Mouse (Mus musculus): ENCODE results near the gene Clint1. TPM values are rescaled to one million over a fixed set of nuclear protein-coding genes. Genes with fewer than 3 reads are reported as not detected.
A peak's percentile ranks its signal among the peaks of the same experiment; 100 is the strongest.
"Not testable (repeated sequence)": the region's sequence is repeated elsewhere in the genome, so short reads cannot be mapped to it uniquely, and the experiment has no call there.

Clint1 gene
- polyA plus RNA-seq, 1 experiment from 2014 or later: 64.0 TPM

DNA sequence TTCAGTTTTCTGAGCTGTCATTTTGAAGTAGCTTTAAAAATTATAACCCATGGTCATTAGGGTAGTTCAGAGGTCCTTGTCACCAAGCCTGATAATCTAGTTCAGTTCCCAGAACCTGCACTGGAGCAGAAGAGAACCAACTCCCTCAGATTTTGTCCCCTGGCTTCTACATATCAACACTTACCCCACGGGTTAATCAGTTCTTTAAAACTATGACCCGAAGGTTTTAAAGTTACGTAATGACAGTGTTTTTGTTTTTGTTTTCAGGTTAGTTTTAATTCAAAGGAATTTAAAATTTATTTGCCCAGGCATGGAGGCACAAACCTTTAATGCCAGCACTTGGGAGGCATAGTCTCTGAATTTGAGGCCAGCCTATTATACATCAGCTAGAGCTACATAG is 12.6 kb downstream of the Clint1 start:
- ATAC-seq (replicated peaks; ENCODE audit: low FRiP score) (no peak), DNase-seq (ENCODE audit: low spot score) (no peak)
- H3K27ac ChIP-seq (ENCODE audit: low read depth, low read length): no peak overlapping the region
- no peaks in the 10 kb centered on the region for H3K36me3 ChIP-seq (ENCODE audit: control insufficient read depth, insufficient read depth, low read length)
- H3K4me2 ChIP-seq (ENCODE audit: low read depth, low read length, severe bottlenecking): no peak overlapping the region
- H3K9me3 ChIP-seq (ENCODE audit: control insufficient read depth, low read length): no peaks in the 10 kb centered on the region
- H3K4me3 ChIP-seq (ENCODE audit: low read depth, low read length): no peak overlapping the region
- no peak overlapping the region for H3K9ac ChIP-seq (ENCODE audit: low read length)
- WGBS: 95% methylated on average over 3 of the region's 3 CpGs
- no peaks in the 10 kb centered on the region for H3K27me3 ChIP-seq (ENCODE audit: control insufficient read depth, insufficient read depth, low read length)
- H3K4me1 ChIP-seq (replicated peaks; ENCODE audit: control insufficient read depth, insufficient read depth, low read length): no peaks in the 10 kb centered on the region

DNA sequence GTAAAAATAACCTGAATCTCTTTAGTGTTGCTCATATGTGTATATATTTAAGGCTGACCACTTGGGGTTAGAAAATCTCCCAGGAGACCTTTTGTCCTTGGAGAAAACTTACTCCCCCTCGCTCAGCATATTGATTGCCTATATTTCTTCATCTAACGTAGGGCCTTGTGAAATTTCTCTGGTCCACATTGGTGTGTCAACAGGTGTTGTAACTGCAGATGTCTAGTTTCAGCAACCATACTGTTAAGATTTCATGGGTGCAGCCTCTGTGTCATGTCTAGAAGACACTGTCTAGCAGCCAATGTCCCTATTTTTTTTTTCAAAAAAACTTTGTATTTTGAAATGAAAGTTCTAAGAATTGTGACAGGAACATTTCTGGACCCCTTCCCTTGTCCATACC is 14.0 kb downstream of the Clint1 start:
- 91% methylated on average over 2 of the region's 2 CpGs for WGBS
- no peak overlapping the region for H3K27ac ChIP-seq (ENCODE audit: low read depth, low read length)
- no peak for ATAC-seq (replicated peaks; ENCODE audit: low FRiP score)
- H3K9me3 ChIP-seq (ENCODE audit: control insufficient read depth, low read length): no peaks in the 10 kb centered on the region
- H3K4me3 ChIP-seq (ENCODE audit: low read depth, low read length): no peak overlapping the region
- DNase-seq (ENCODE audit: low spot score): no peak
- no peaks in the 10 kb centered on the region for H3K27me3 ChIP-seq (ENCODE audit: control insufficient read depth, insufficient read depth, low read length)
- H3K4me1 ChIP-seq (replicated peaks; ENCODE audit: control insufficient read depth, insufficient read depth, low read length): no peaks in the 10 kb centered on the region
- no peak overlapping the region for H3K4me2 ChIP-seq (ENCODE audit: low read depth, low read length, severe bottlenecking)
- H3K9ac ChIP-seq (ENCODE audit: low read length): no peak overlapping the region
- no peaks in the 10 kb centered on the region for H3K36me3 ChIP-seq (ENCODE audit: control insufficient read depth, insufficient read depth, low read length)

DNA sequence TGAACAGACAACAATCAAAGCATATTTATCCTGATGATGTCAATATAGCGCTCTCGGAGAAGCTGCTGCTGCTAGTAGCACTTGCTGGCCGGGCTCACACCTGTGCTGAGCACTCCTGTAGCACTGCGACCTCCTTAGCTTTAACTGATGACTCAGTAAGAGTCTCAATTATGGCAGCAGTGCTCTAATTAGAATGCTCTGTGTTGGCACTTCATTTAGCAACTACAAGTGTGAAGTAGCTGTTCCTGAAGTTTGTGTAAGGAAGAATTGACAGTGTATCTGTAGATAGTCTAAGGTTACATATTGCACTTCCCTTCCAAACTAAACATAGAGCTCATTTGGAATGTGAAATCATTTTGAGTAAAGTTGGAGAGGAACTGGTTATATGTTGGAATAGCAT is 14.7 kb downstream of the Clint1 start:
- H3K4me3 ChIP-seq (ENCODE audit: low read depth, low read length): no peak overlapping the region
- H3K27ac ChIP-seq (ENCODE audit: low read depth, low read length): no peak overlapping the region
- no peaks in the 10 kb centered on the region for H3K9me3 ChIP-seq (ENCODE audit: control insufficient read depth, low read length)
- H3K36me3 ChIP-seq (ENCODE audit: control insufficient read depth, insufficient read depth, low read length): no peaks in the 10 kb centered on the region
- H3K4me1 ChIP-seq (replicated peaks; ENCODE audit: control insufficient read depth, insufficient read depth, low read length): no peaks in the 10 kb centered on the region
- H3K27me3 ChIP-seq (ENCODE audit: control insufficient read depth, insufficient read depth, low read length): no peaks in the 10 kb centered on the region
- no peak overlapping the region for H3K9ac ChIP-seq (ENCODE audit: low read length)
- 90% methylated on average over 4 of the region's 4 CpGs for WGBS
- ATAC-seq (replicated peaks; ENCODE audit: low FRiP score): no peak
- no peak overlapping the region for H3K4me2 ChIP-seq (ENCODE audit: low read depth, low read length, severe bottlenecking)
- DNase-seq (ENCODE audit: low spot score): no peak

DNA sequence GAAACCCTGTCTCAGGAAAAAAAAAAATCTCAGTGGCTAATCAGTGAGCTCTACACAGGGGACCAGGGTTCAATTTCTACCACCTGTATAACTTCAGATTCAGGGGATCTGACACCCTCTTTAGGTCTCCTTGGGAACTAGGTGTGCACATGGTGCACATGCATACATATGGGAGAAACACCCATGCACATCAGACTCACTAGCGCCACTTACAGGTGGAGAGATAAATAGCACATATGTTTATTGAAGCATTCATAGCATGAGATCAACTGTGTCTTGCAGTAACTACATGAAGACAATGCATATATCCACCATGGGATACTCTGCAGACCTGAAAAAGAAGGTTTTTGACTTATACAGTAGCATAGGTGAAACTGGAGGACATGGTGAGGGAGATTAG is 21.8 kb downstream of the Clint1 start:
- H3K27me3 ChIP-seq (ENCODE audit: control insufficient read depth, insufficient read depth, low read length): no peaks in the 10 kb centered on the region
- no peaks in the 10 kb centered on the region for H3K9me3 ChIP-seq (ENCODE audit: control insufficient read depth, low read length)
- no peaks in the 10 kb centered on the region; the same call in 1 of the 2 replicates for H3K36me3 ChIP-seq (ENCODE audit: control insufficient read depth, insufficient read depth, low read length)
- DNase-seq (ENCODE audit: low spot score) (no peak), ATAC-seq (replicated peaks; ENCODE audit: low FRiP score) (no peak)
- H3K4me3 ChIP-seq (ENCODE audit: low read depth, low read length): no peak overlapping the region
- WGBS: 86% methylated on average over 1 of the region's 1 CpGs
- H3K27ac ChIP-seq (ENCODE audit: low read depth, low read length): no peak overlapping the region
- H3K9ac ChIP-seq (ENCODE audit: low read length): no peak overlapping the region
- no peaks in the 10 kb centered on the region for H3K4me1 ChIP-seq (replicated peaks; ENCODE audit: control insufficient read depth, insufficient read depth, low read length)
- no peak overlapping the region for H3K4me2 ChIP-seq (ENCODE audit: low read depth, low read length, severe bottlenecking)

DNA sequence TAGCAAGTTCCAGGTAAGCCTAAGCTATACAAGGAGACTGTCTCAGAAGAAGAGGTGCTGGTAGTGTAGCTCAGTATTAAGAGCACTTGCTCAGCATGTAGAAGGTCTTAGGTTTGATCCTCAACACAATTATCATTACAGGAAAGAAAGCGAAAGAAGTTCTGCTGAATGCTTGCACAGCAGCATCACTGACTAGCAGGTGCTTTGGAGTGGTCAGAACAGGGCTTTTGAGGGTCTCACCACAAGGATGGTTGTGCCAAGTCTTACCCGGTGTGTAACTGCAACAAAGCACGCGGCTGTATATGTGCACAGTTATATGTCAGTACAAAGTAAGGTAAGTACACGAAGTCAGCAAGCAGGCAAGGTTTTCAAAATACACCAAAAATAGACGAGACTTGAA is 22.4 kb downstream of the Clint1 start:
- Histone ChIP-seq H3K4me2 (ENCODE audit: low read depth, low read length, severe bottlenecking) (no peak overlapping the region), H3K4me1 (replicated peaks; ENCODE audit: control insufficient read depth, insufficient read depth, low read length) (no peaks in the 10 kb centered on the region), H3K9me3 (ENCODE audit: control insufficient read depth, low read length) (no peaks in the 10 kb centered on the region), H3K36me3 (ENCODE audit: control insufficient read depth, insufficient read depth, low read length) (no peaks in the 10 kb centered on the region; the same call in 1 of the 2 replicates), H3K9ac (ENCODE audit: low read length) (no peak overlapping the region), H3K4me3 (ENCODE audit: low read depth, low read length) (no peak overlapping the region), H3K27ac (ENCODE audit: low read depth, low read length) (no peak overlapping the region), H3K27me3 (ENCODE audit: control insufficient read depth, insufficient read depth, low read length) (no peaks in the 10 kb centered on the region)
- ATAC-seq (replicated peaks; ENCODE audit: low FRiP score) (no peak), DNase-seq (ENCODE audit: low spot score) (no peak)
- 96% methylated on average over 6 of the region's 6 CpGs for WGBS

DNA sequence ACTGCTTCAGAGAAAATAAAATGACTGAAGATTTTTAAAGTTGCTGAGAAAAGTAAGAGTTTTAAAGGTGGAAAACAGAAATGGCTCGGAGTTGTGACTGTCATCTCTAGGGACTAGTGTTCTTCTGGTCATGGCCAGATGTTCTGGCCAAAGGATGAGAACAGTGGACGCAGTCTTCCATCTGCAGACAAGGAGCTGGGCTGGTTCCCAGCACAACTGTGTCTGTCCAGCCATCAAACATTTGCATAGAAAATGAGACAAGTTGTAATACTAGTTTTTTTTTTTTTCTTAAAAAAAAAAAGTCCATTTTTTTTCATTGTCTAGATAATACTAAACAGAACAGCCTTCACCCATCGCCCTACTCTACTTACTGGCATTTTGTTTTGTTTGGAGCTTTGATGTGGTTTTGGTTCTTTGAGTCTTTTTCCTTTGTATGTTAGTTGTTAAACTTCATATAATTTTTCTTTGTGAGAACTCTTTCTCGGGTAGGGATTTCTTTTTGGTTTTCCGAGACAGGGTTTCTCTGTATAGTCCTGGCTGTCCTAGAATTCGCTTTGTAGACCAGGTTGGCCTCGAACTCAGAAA is 23.6 kb downstream of the Clint1 start:
- no peaks in the 10 kb centered on the region for H3K9me3 ChIP-seq (ENCODE audit: control insufficient read depth, low read length)
- H3K4me1 ChIP-seq (replicated peaks; ENCODE audit: control insufficient read depth, insufficient read depth, low read length): peaks cover 1% of the 10 kb centered on the region; the same call in 1 of the 2 replicates
- H3K4me2 ChIP-seq (ENCODE audit: low read depth, low read length, severe bottlenecking): no peak overlapping the region
- H3K27ac ChIP-seq (ENCODE audit: low read depth, low read length): no peak overlapping the region
- H3K9ac ChIP-seq (ENCODE audit: low read length): no peak overlapping the region
- DNase-seq (ENCODE audit: low spot score): no peak
- no peak overlapping the region for H3K4me3 ChIP-seq (ENCODE audit: low read depth, low read length)
- H3K27me3 ChIP-seq (ENCODE audit: control insufficient read depth, insufficient read depth, low read length): no peaks in the 10 kb centered on the region
- no peaks in the 10 kb centered on the region; the same call in 1 of the 2 replicates for H3K36me3 ChIP-seq (ENCODE audit: control insufficient read depth, insufficient read depth, low read length)
- no peak for ATAC-seq (replicated peaks; ENCODE audit: low FRiP score)
- 96% methylated on average over 7 of the region's 7 CpGs for WGBS

DNA sequence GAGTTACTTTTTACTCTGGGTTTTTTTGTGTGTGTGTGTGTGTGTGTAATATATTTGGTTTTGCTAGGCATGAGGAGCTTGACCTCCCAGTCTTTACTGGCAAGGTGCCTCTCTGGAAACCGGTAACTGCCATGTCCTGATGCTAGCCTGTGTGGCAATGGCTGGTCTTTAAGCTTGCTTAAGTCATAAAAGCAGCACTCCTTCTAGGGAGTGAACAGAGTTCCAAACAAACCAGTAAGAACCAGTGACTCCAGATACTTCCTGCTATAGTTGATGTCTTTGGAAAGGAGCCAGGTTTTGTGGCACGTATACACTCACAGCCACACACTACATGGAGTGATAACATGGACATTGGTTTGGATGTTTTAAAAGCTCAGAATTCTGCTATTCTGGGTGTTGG is 24.2 kb downstream of the Clint1 start:
- no peak overlapping the region for H3K4me3 ChIP-seq (ENCODE audit: low read depth, low read length)
- DNase-seq (ENCODE audit: low spot score) (no peak), ATAC-seq (replicated peaks; ENCODE audit: low FRiP score) (no peak)
- H3K27me3 ChIP-seq (ENCODE audit: control insufficient read depth, insufficient read depth, low read length): no peaks in the 10 kb centered on the region
- H3K9ac ChIP-seq (ENCODE audit: low read length): no peak overlapping the region
- no peaks in the 10 kb centered on the region; the same call in 1 of the 2 replicates for H3K36me3 ChIP-seq (ENCODE audit: control insufficient read depth, insufficient read depth, low read length)
- no peaks in the 10 kb centered on the region for H3K9me3 ChIP-seq (ENCODE audit: control insufficient read depth, low read length)
- H3K4me1 ChIP-seq (replicated peaks; ENCODE audit: control insufficient read depth, insufficient read depth, low read length): peaks cover 2% of the 10 kb centered on the region; the same call in 1 of the 2 replicates
- 97% methylated on average over 2 of the region's 2 CpGs for WGBS
- H3K4me2 ChIP-seq (ENCODE audit: low read depth, low read length, severe bottlenecking): no peak overlapping the region
- no peak overlapping the region for H3K27ac ChIP-seq (ENCODE audit: low read depth, low read length)

DNA sequence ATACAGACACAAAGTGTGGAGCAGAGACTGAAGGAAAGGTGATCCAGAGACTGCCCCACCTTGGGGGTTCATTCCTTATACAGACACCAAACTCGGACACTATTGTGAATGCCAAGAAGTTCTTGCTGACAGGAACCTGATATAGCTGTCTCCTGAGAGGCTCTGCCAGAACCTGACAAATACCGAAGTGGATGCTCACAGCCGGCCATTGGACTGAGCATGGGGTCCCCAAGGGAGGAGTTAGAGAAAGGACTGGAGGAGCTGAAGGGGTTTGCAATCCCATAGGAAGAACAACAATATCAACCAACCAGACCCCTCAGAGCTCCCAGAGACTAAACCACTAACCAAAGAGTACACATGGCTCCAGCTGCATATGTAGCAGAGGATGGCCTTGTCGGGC is 27.5 kb downstream of the Clint1 start:
- not testable (repeated sequence) for H3K36me3 ChIP-seq (ENCODE audit: control insufficient read depth, insufficient read depth, low read length); H3K27me3 ChIP-seq (ENCODE audit: control insufficient read depth, insufficient read depth, low read length); H3K4me1 ChIP-seq (replicated peaks; ENCODE audit: control insufficient read depth, insufficient read depth, low read length); H3K9me3 ChIP-seq (ENCODE audit: control insufficient read depth, low read length); H3K9ac ChIP-seq (ENCODE audit: low read length); H3K27ac ChIP-seq (ENCODE audit: low read depth, low read length); DNase-seq (ENCODE audit: low spot score); H3K4me3 ChIP-seq (ENCODE audit: low read depth, low read length); H3K4me2 ChIP-seq (ENCODE audit: low read depth, low read length, severe bottlenecking); ATAC-seq (replicated peaks; ENCODE audit: low FRiP score)
- 86% methylated on average over 4 of the region's 4 CpGs for WGBS

DNA sequence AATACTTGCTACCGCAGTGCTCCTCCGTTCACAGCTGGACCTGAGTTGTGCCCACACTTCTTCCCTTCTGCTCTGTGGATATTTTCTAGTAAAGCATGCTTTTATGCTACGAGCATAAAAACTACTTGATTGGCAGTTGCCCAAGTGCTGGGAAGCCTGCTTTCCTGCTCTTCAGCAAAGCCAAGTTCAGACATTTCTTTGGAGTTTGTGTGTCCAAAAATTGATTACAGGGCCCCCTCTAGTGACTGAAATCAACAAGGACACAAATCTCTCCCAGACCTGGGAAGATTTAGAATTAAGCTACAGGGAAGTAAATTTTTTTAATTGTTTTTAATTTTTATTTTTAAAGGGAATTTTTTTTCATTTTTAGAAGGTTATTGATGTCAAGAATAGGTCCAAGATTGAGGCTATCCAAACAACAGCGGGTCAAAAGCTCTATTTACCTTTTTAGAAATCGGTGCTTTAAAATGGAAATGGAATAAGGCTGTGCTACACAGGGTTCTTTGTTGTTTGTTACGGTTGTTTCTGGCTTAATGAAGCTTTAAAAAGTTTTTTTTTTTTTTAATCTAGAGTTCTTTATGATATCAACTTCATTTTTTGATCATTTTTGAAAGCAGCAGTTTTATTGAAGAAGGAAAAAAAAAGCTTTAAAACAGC is 29.3 kb downstream of the Clint1 start:
- H3K4me2 ChIP-seq (ENCODE audit: low read depth, low read length, severe bottlenecking): no peak overlapping the region
- 65% methylated on average over 6 of the region's 6 CpGs for WGBS
- 0 out of 2 replicates have a peak, but pooled peaks have one; percentile 28 for ATAC-seq (replicated peaks; ENCODE audit: low FRiP score)
- no peaks in the 10 kb centered on the region for H3K9me3 ChIP-seq (ENCODE audit: control insufficient read depth, low read length)
- no peaks in the 10 kb centered on the region for H3K36me3 ChIP-seq (ENCODE audit: control insufficient read depth, insufficient read depth, low read length)
- H3K9ac ChIP-seq (ENCODE audit: low read length): no peak overlapping the region
- H3K27ac ChIP-seq (ENCODE audit: low read depth, low read length): peak overlapping the region; percentile 37; the same call in 1 of the 2 replicates
- H3K4me1 ChIP-seq (replicated peaks; ENCODE audit: control insufficient read depth, insufficient read depth, low read length): peaks cover 2% of the 10 kb centered on the region
- DNase-seq (ENCODE audit: low spot score): no peak
- H3K4me3 ChIP-seq (ENCODE audit: low read depth, low read length): no peak overlapping the region
- no peaks in the 10 kb centered on the region for H3K27me3 ChIP-seq (ENCODE audit: control insufficient read depth, insufficient read depth, low read length)
